Mouse (Mus musculus) retina, embryonic 14.5 days (tissue): ENCODE data around the gene Hist1h2ak.

Source experiments
- DNase-seq: peaks from one replicate; pipeline ENCODE4 v3.0.0-alpha.2; 2015; ENCODE audit warnings: low spot score

Hist1h2ak gene

DNA sequence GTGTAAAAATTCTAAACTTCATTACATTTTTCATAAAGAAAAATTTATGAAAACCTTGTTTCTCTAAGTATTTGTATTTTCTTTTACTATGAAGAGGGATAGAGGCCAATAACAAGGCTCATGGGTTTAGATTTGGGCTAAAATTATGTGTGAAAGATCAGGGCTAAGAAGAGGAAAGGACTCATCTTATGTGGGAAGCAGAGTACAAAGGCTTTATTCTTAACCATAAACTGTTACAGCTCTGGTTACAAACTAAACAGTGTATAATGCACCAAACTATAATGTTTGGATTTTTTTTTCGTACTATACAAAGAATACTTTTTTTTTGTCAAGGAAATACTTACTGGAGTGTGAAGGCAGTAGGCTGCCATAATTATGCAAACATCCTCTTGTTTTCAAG, 2.1 kb upstream of the Hist1h2ak start:
- no peak for DNase-seq

- DNase-seq = peak; percentile 72
Measured at GRCm38 (mm10) chr13:21754294-21755001, 821 bp upstream of the Hist1h2ak start.

GRCm38 (mm10) chr13:21753051-21753523, 540 bp downstream of the Hist1h2ak start:
- DNase-seq = peak; percentile 57

- no peak for DNase-seq
Measured at GRCm38 (mm10) chr13:21752356-21752755, 1.3 kb downstream of the Hist1h2ak start.

DNA sequence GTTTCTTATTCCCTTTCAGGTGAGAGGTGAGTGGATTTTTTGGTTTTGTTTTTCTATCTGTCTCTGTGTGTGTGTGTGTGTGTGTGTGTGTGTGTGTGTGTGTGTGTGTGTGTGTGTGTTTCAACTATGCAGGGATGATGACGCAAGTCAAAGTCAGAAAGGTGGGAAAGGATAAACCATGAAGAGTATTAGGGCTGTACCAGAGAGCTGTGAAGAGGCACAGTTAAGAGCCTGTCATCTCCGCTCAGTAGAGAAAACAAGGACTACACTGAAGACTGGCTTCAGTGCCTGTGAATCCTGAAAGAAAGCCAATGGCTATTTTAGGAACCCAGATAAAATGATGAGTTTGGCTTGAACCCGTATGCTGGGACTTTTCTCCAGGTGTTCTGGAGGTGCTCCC, 1.8 kb downstream of the Hist1h2ak start:
- DNase-seq = no peak

DNA sequence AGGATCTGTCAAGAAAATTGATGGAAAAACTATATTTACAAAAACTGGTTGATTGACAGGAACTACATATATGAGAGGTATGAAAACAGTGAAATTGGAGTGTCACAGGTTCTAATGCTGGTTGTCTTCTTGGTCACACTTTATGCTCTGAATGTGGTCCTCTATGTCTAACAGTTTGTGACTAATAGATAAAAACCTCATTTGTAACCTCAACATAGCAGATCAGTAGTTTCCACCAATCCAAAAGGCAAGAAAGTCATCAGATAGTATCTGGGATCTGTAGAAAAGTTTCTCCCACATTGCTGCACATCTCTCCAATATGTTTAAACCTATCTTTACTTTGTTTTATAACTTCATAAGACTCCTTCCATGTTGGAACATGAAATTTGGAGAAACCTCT, 2.2 kb downstream of the Hist1h2ak start:
- DNase-seq = no peak

GRCm38 (mm10) chr13:21750159-21751017, 3.2 kb downstream of the Hist1h2ak start, which contains the start of gene Hist1h4k:
Hist1h4k (minus strand) TSS chr13:21750505.
- peak; percentile 94 for DNase-seq

GRCm38 (mm10) chr13:21749387-21750158, 4.1 kb downstream of the Hist1h2ak start:
- peak; percentile 66 for DNase-seq

DNA sequence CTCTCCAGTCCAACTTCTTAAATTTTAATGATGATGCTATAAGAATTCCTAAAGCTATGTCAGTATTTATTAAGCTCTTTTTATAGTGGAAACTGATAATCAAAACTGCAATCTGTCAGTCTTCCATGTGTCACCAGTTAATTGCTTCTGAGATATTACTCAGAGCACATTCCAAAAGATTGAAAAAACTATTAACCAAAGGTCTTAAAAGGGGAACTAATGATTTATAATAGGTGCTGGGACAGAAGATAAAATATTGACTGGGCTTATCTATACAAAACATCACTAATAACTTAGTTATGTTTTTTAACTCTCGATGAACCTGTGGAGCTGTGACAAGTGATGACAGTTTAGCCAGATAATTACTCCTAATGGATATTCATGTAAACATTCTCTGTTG, 8.6 kb downstream of the Hist1h2ak start:
- DNase-seq = no peak

GRCm38 (mm10) chr13:21734906-21735767, 18.5 kb downstream of the Hist1h2ak start, which contains the start of gene Hist1h4j:
Hist1h4j (plus strand) TSS chr13:21735064.
- peak; percentile 93 for DNase-seq

DNA sequence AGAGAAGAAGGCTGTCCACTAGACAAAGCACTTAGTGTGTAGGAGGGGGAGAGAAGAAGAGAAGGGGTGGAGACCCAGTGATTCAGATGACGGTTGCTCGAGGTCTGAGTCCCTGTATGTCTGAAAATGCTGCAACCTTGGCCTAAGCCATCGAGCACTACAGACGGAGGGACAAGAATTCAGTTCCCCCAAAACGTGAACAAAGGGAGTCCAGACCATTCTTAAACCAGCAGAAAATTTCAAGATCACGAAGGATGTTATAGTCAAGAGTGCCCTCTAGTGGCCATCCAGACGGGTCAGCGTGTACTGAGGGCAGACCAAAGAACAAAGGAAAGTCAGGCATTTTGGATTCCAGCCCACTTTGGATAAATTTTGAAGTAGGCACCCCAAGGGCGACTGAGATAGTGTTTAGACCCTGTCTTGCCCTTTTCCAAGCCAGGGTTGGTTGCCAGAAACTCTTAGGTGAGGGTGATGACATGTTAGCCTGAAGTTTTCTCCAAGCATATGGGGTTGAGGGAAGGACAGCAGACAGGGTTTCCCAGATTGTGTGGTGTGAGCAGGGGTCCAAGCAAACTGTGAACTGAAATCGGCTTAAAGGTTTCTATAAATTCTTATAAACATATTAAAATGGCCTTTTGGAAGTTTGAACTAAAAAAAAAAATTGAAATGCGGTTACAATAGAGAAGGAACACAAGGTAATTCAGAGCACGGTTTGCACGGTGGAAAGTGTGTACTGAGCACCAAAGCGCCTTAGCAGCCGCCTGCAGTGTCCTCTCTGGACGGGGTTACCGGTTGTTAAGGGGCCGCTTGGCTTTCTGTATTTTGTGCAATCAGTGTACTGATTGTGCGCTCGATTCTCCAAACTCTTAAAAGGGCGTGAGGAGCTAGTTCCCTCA, 19.4 kb downstream of the Hist1h2ak start:
- peak; percentile 98 for DNase-seq

DNA sequence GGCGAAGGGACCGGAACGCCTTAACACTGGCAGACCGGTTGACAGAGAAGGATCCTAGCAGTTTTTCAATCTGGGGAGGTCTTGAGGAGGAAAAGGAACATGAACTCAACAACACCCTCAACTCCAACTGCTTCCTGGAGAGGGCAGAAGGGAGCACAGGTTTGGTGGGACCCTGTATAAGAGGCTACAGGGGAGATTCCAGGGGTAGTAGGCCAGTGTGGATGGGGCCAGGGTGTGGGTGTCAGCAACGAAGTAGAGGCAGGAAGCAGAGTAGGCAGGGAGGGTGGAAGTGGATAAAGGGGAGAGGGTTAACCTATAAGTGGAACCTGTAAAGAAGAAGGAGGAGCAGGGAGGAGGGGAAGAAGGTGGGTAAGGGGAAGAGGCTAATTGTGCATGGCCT, 20.2 kb downstream of the Hist1h2ak start:
- DNase-seq = peak; percentile 37

DNA sequence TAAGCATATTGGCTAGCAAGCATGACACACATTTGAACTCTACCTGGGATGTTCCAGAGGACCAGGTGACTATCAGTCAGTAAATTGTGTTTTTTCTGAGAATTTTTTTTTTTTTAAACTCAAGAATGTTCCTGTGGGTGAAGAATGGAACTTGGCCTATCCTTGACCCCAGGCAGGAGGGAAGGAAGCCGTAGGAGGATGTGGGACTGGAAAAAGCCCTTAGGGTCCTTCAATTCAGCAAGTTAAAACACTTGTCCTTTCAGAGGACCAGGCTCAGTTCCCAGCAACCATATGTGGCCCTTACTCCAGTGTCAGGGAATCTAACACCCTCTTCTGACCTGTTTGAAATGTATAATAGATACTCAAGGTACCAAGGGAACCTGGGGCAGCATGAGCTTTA, 24.1 kb downstream of the Hist1h2ak start:
- DNase-seq = no peak

GRCm38 (mm10) chr13:21727948-21728572, 25.6 kb downstream of the Hist1h2ak start:
- DNase-seq = no peak

DNA sequence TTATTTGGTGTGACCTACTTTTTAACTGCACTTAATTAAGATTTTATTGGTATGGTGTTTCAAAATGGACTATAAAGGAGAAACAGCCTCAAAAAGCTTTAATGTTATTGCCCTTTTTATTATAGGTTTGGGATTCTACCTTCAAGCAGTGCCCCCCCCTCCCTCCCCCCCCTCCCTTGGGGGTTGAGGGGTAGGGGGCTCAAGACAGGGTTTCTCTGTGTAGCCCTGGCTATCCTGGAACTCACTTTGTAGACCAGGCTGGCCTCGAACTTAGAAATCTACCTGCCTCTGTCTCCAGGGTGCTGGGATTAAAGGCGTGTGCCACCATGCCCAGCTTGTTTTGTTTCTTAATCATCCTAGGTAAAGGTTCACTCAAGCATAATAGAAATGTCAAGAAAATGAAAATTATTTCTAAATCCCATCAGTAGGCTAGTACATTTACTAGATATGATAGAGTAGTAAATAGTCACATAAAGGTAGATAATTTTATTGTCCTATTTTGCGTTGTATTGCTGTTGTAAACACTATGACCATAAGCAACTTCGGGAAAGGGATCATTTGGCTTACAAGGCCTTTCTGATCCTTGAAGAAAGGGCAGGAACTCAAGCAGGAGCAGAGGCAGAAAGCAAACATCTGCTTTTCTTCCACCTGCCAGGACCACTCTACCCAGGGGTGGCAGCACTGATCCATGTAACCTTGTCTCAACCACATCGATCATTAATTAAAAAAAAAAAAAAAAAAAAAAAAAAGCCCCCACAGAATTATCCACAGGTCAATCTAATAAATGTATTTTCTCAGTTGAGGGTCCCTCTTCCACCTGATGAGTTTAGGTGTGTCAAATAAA, 30.4 kb downstream of the Hist1h2ak start:
- no peak for DNase-seq

DNA sequence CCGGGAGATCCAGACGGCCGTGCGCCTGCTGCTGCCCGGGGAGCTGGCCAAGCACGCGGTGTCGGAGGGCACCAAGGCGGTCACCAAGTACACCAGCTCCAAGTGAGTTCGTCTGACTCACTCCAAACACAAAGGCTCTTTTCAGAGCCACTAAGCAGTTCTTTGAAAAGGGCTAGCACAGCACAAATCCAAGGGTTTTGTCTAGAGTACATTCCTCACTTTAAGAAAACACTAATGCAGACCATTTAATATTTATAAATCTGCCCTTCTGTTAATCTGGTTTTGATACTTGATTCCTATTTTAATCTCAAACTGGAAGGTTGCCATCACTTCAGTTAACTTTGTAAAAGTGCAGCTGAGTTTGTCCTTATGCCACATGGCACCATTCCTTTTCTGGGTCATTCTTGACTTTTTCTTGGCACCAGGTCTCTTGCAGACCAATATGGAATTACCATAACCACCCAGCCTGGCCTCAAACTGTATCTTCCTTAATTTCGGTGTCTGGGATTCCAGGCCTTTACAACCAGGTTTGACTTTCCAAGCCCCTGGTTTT, 31.2 kb downstream of the Hist1h2ak start:
- peak; percentile 58 for DNase-seq

GRCm38 (mm10) chr13:21721757-21722372, 31.8 kb downstream of the Hist1h2ak start, which contains the start of gene Hist1h2bm:
Hist1h2bm (plus strand) TSS chr13:21722044.
- peak; percentile 97 for DNase-seq
